Mouse (Mus musculus) c-Kit-negative CD71-positive TER-119-positive erythroid progenitor cells, embryonic 14.5 days (primary cell): ENCODE results near the gene Kif1bp.
"Not testable (repeated sequence)": the region's sequence is repeated elsewhere in the genome, so short reads cannot be mapped to it uniquely, and the experiment has no call there.

Source experiments
- DNase-seq: peaks from one replicate; pipeline ENCODE4 v3.0.0-alpha.2; 2013; ENCODE audit warnings: low read depth, low spot score

The Kif1bp gene

DNA sequence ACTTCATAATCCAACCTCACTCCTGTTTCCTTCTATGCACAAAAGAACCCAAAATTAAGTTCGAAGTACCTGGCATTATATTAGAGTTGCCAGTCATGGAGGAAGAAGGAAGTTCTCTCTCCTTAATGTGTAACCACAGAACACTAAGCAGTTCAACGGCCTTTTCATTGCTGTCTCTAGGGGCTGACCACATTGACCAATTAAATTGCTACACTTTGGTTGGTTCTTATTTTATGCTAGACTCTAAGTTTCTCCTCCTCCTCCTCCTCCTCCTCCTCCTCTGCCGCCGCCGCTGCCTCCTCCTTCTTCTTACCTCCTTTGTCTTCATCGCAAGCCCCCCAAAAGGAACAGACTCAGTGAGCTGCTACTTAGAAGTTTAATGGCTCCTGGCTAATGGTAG is 66.7 kb downstream of the Kif1bp start:
- no peak for DNase-seq

DNA sequence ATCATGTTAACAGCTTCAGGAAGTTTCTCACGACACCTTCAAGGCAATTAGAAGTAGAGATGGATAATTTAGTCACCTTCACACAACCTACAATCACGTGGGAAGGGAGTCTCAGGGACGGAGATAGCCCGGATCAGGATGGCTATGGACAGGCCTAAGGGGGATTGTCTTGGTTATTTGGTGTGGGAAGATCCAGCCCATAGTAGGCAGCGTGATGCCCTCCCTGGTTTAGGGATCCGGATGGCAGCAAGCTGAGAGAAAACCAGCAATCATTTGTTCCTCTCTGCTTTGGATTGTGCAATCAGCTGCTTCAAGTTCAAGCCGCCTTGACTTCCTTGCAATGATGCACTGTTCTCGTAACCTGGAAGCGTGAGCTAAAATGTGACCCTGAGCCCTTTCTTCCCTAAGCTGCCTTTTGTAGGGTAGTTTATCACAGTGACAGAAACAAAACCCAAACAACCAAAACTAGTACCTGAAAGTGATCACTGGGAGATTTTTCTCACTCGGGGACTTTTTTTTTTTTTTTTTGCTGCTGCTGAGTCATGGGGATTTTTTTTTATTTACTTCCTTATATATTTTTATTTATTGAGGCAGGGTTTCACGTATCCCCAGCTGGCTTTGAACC is 69.1 kb downstream of the Kif1bp start:
- no peak for DNase-seq

DNA sequence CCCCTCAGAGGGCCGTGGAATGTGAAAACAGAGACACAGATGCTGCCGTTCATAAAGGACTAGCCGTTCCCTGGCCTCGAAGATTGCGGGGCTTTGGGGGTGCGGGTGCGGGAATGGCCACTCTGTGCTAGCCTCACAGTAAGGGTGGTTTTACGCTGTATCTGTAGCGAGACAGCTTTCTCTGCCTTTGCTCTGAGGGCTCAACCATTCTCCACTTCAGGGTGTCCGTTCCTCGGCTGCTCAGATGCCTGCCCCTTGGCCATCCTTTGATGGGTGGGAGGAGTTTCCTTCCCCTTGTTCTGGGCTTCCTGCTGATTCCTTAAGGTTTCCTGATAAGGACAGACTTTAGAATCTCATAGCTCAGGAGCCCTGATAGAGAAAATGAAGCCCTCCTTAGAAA is 69.8 kb downstream of the Kif1bp start:
- no peak for DNase-seq

DNA sequence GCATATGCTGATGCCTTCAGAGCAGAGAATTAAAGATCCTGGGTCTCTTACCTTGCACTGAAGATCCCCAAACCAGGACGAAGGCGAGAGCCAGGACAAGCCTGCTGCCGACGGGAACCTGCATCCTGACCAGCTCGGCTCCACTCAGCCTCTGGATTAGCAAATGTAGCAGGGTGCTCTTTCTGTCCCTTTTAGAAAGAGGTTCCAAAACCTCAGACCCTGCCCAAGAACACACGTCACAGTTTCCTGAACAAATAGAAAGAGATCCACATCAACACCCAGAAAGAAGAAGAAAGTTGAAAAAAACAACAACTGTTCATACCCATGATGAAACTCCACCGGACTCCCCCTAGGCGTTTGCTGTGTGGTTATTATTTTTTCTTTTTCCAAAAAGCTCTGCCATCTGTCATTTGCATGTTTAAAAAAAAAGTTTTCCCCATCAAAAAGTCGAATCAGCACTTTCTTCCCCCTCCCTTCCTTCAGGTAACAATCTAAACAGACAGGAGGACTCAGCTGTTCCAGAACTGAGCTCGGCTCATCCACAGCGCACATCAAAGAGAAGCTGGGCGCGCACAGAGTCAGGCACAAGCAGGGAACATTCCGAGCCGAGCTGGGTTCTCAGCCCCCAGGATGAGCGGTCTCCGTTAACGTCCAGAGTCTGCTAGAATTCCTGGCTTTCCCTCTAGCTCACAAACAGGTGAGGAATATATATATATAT is 70.5 kb downstream of the Kif1bp start:
- no peak for DNase-seq

DNA sequence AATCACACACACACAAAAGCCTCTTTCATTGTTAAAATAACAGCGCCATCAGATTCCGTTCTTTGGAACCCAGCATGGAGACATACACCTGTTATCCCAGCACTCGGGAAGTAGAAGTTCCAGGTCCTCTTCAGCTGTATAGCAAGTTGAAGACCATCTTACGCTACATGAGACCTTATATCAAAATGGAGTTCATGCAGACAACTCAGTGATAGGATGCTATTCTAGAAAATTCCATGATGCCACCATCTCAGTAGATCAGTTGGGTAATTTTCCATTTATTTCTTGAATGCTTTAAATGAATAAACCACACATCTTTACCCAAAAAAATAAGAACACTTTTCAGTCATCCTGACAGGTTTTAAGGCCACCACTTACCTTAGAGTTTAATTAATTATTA is 71.2 kb downstream of the Kif1bp start:
- DNase-seq, result no peak

DNA sequence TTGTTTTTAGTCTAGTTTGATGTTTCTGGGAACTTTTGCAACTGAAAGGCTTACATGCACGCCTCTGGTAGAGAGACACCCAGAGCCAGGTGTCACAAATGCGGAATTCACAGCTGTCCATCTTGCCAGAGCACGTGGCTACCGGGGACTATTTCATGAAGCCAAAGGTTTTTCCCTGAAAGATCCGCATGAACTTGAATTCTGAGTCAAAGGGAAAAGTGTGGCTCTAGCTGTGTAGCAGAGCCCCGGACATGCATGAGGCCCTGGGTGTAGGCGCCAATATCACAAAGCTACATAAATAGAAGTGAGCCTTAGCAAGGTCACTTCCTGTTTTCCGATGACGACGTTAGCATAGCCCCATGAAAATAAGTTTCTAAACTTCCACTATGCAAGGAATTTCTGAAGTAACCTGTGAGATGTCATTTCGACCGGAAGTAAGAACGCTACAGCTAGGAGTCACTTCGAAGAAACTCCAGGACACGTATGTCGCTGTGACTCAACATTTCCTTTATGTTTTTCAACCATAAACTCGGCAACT is 72.2 kb downstream of the Kif1bp start:
- DNase-seq, result no peak

DNA sequence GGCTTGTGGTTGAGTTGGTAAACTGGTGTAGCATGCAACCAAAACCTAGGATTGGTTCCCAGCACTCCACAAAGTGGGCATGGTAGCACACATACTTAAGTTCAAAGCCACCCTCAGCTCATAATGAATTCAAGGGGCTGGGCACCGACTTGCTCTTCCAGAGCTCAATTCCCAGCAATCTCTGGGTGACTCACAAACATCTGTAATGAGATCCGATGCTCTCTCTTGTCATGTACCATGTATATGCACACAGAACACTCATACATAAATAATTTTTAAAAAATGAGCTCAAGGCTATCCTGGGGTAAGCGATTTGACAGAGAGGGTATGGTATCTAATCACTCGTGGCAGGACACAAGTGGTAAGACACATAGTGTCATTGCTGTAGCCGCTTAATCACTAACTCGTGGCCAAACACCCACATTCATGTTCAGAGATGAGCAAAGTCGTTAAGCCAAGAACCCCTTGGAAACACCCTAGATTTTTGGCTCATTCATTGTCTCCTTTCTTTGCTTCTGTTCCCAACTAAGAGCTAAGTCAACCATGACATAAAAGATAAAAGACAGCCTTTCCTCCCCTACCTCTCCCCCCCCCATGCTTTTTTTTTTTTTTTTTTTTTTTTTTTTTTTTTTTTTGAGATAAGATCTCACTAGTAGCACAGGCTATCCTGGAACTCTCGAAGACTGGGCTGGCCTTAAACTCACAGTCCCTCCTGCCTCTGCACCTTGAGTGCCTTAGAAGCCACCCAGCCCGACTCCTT is 72.9 kb downstream of the Kif1bp start:
- DNase-seq, result no peak

DNA sequence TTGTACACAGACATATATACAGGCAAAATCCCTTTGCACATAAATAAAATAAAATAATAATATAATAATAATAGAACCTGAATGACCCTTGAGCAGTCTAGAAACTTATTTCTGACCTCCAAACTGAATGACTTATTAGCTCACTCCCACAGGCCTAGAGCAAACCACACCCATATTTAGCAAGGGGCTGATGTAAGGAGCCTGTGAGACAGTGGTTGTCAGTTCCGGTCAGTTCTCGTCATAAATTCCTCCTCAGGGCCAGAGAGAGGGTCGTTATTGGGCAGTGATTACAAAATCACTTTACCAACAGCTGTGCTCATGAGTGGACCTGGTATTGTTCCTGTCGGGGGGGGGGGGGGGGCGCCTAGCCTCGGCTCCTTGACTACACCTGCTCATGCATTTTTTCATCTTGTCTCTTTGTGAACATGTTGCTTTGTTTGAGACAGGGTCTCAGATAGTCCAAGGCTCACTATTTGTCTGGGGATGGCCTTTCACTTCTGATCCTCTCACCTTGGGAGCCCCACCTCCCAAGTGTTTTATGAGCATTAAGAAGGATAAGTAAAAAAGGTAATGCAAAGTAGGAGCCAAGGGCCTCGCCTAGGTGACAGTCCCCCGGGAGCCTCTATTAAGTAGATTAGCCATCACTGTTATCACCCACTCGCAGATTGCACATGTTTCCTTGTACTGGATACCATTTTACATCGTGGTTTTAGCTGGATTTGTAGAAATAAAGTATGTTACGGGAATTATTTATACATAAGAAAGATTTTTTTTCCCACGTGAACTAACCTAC is 74.2 kb downstream of the Kif1bp start:
- no peak for DNase-seq

DNA sequence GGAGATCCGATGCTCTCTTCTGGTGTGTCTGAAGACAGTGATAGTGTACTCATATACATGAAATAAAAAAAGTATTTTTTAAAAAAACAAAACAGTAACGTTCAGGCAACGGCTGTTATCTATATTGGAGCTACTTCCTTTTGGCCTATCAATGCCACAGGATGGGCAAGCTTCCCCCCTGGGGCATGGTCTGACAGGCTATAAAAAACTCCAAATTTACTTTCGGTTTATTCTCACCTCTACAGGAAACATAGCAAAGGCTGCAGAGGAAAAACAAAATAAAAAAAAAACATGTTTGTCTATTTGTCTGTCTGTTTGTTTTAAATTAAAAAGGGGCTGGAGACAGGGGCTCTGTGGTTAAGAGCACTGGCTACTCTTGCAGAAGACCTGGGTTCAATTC is 74.9 kb downstream of the Kif1bp start:
- DNase-seq, result no peak

DNA sequence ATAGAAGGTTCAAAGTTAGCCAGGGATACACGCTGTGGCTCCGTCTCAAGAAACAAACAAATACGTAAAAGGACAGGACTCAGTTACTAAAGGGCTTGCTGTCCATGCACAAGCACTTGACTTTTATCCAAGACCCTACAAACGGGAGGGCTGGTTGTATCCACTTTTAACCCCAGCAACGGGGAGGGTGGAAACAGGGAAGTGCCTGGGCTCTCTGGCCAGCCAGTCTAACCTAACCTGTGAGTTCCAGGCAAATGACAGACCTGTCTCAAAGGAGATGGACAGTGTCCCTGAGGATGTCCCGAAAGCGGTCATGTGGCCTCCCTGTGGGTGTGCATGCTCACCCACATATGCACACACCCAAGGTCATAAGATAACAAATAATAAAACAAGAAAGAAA is 76.3 kb downstream of the Kif1bp start:
- DNase-seq, result no peak

DNA sequence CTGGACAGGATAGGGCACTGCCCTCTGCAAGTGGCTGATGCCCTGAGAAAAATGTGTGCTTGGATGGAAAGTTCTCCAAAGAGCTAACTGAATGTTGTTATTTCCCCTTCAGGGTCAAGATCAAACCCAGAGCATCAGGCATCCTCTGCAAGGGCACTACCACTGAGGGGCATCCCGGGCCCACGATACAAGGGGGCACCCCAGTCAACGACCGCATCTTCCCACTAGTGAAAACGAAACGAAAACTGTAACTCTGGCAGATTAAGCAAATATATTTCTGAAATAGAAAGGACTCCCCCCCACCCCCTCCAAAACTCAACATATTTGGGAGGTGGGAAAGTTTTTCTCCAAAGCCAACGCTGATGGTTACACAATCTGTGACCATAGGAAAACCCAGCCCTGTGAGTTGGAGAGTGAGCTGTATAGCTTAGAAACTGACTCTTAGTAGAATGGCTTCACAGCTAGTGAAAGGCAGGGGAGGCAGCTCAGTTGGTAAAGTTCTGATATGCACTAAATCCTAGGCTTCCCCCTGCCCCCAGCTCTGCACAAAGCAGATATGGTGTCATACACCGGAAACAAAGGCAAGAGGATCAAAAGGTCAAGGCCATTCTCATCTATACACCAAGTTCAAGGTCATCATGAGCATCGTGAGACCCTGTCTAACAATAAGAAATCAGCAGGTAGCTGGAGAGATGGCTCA is 77.2 kb downstream of the Kif1bp start:
- no peak for DNase-seq

DNA sequence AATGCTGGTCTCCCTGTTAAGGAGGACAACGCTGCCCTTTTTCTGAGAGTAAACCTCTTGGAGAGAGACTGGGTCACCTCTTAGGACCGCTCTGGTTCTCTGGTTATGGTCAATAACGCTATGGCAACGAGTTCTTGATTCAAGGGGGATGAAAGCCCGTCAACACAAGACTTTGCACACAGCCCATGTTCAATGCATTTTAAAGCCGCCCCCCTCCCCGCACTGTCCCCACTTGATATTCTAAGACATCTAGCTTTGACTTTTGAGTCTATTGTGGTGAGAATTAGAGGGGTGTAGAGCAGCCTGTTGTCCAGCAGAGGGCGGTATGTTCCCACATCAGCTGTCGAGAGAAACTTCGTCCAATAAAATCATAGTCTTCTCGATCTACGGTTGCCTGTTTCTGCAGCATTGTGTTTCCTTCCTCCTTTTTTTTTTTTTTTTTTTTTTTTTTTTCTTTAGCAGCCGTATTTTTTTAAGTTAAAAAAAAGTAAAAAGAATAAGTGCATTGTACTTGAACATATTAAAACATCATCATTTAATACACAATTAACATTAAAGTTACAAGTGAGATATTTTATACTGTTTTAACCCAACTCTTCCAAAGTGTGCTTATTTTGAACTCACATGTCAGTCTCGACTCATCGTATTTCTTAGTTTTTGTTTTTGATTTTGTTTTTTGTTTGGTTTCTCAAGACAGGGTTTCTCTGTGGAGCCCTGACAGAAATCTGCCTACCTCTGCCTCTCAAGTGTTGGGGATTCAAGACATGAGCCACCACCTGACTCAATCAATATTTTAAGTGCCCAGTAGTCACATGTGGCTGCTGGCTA is 78.0 kb downstream of the Kif1bp start:
- DNase-seq, result peak; percentile 67

DNA sequence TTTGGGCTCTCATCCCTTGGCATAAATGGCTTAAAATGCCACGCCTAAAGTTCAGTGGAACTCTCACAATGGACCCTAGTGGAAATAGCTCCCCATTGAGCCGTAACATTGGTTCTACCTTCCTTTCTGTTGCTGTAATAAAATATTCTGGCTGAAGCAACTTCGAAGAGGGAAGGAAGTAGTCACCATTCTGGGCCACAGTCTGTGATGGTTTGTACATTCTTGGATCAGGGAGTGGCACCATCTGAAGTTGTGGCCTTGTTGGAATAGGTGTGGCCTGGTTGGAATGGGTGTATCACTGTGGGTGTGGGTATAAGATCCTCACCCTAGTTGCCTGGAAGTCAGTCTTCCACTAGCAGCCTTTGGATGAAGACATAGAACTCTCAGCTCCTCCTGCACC is 86.6 kb downstream of the Kif1bp start:
- not testable (repeated sequence) for DNase-seq
